Mouse (Mus musculus): ENCODE measurements around the gene Gm20431. TPM values are rescaled to one million over a fixed set of nuclear protein-coding genes. Genes with fewer than 3 reads are reported as not detected.

Gene Gm20431
- polyA plus RNA-seq, 1 experiment from 2014 or later: 4.9 TPM

GRCm38 (mm10) chr2:167659177-167659846, 2.0 kb downstream of the Gm20431 start:
- Histone ChIP-seq H3K4me1 (replicated peaks; ENCODE audit: control insufficient read depth, insufficient read depth, low read length) (peaks cover 35% of the 10 kb centered on the region), H3K27me3 (replicated peaks; ENCODE audit: control insufficient read depth, insufficient read depth, low read length) (peaks cover 7% of the 10 kb centered on the region), H3K9me3 (ENCODE audit: control insufficient read depth, low read length) (no peaks in the 10 kb centered on the region), H3K27ac (ENCODE audit: low read depth, low read length) (no peak overlapping the region), H3K9ac (ENCODE audit: low read depth, low read length) (peak overlapping the region; percentile 86; the same call in 1 of the 2 replicates), H3K4me2 (peak overlapping the region; percentile 99), H3K36me3 (ENCODE audit: control insufficient read depth, insufficient read depth, low read length) (peaks cover 6% of the 10 kb centered on the region; the same call in 1 of the 2 replicates), H3K4me3 (ENCODE audit: low read depth, low read length) (peak overlapping the region; percentile 86; the same call in 1 of the 2 replicates)
- 65% methylated on average over 10 of the region's 10 CpGs for WGBS
- ATAC-seq (replicated peaks; ENCODE audit: low FRiP score): no peak
- no peak for DNase-seq (ENCODE audit: low spot score)

GRCm38 (mm10) chr2:167658712-167659111, 2.6 kb downstream of the Gm20431 start:
- Histone ChIP-seq H3K27me3 (replicated peaks; ENCODE audit: control insufficient read depth, insufficient read depth, low read length) (peaks cover 7% of the 10 kb centered on the region), H3K4me3 (ENCODE audit: low read depth, low read length) (no peak overlapping the region), H3K4me2 (peak overlapping the region; percentile 5; the same call in 1 of the 2 replicates), H3K9ac (ENCODE audit: low read depth, low read length) (no peak overlapping the region), H3K27ac (ENCODE audit: low read depth, low read length) (no peak overlapping the region), H3K4me1 (replicated peaks; ENCODE audit: control insufficient read depth, insufficient read depth, low read length) (peaks cover 35% of the 10 kb centered on the region), H3K9me3 (ENCODE audit: control insufficient read depth, low read length) (no peaks in the 10 kb centered on the region), H3K36me3 (ENCODE audit: control insufficient read depth, insufficient read depth, low read length) (peaks cover 6% of the 10 kb centered on the region; the same call in 1 of the 2 replicates)
- WGBS: 74% methylated on average over 11 of the region's 11 CpGs
- ATAC-seq (replicated peaks; ENCODE audit: low FRiP score): no peak
- no peak for DNase-seq (ENCODE audit: low spot score)

GRCm38 (mm10) chr2:167657973-167658372, 3.3 kb downstream of the Gm20431 start:
- no peak overlapping the region for H3K4me2 ChIP-seq
- H3K27me3 ChIP-seq (replicated peaks; ENCODE audit: control insufficient read depth, insufficient read depth, low read length): peaks cover 7% of the 10 kb centered on the region
- no peak overlapping the region for H3K4me3 ChIP-seq (ENCODE audit: low read depth, low read length)
- H3K9ac ChIP-seq (ENCODE audit: low read depth, low read length): no peak overlapping the region
- no peak for DNase-seq (ENCODE audit: low spot score)
- 84% methylated on average over 4 of the region's 4 CpGs for WGBS
- ATAC-seq (replicated peaks; ENCODE audit: low FRiP score): no peak
- H3K36me3 ChIP-seq (ENCODE audit: control insufficient read depth, insufficient read depth, low read length): peaks cover 6% of the 10 kb centered on the region; the same call in 1 of the 2 replicates
- no peaks in the 10 kb centered on the region for H3K9me3 ChIP-seq (ENCODE audit: control insufficient read depth, low read length)
- H3K4me1 ChIP-seq (replicated peaks; ENCODE audit: control insufficient read depth, insufficient read depth, low read length): peaks cover 35% of the 10 kb centered on the region
- no peak overlapping the region for H3K27ac ChIP-seq (ENCODE audit: low read depth, low read length)

GRCm38 (mm10) chr2:167656629-167657478, 4.4 kb downstream of the Gm20431 start:
- H3K9ac ChIP-seq (ENCODE audit: low read depth, low read length): peak overlapping the region; percentile 3; the same call in 1 of the 2 replicates
- 59% methylated on average over 16 of the region's 16 CpGs for WGBS
- no peaks in the 10 kb centered on the region for H3K9me3 ChIP-seq (ENCODE audit: control insufficient read depth, low read length)
- ATAC-seq (replicated peaks; ENCODE audit: low FRiP score) (no peak), DNase-seq (ENCODE audit: low spot score) (no peak)
- H3K4me3 ChIP-seq (ENCODE audit: low read depth, low read length): 0 out of 2 replicates have a peak overlapping the region, but pooled peaks have one; percentile 1
- H3K36me3 ChIP-seq (ENCODE audit: control insufficient read depth, insufficient read depth, low read length): peaks cover 11% of the 10 kb centered on the region; the same call in 1 of the 2 replicates
- H3K4me2 ChIP-seq: peak overlapping the region; percentile 31
- peaks cover 29% of the 10 kb centered on the region for H3K4me1 ChIP-seq (replicated peaks; ENCODE audit: control insufficient read depth, insufficient read depth, low read length)
- peaks cover 7% of the 10 kb centered on the region; the same call in 1 of the 2 replicates for H3K27me3 ChIP-seq (replicated peaks; ENCODE audit: control insufficient read depth, insufficient read depth, low read length)
- H3K27ac ChIP-seq (ENCODE audit: low read depth, low read length): peak overlapping the region; percentile 25; the same call in 1 of the 2 replicates

- 93% methylated on average over 10 of the region's 10 CpGs for WGBS
- DNase-seq (ENCODE audit: low spot score) (no peak), ATAC-seq (replicated peaks; ENCODE audit: low FRiP score) (no peak)
These were observed 6.2 kb downstream of the Gm20431 start for GRCm38 (mm10) chr2:167654911-167655600.

GRCm38 (mm10) chr2:167652694-167653093, 8.6 kb downstream of the Gm20431 start:
- H3K36me3 ChIP-seq (ENCODE audit: control insufficient read depth, insufficient read depth, low read length): peaks cover 13% of the 10 kb centered on the region; the same call in 1 of the 2 replicates
- WGBS: 76% methylated on average over 7 of the region's 7 CpGs
- no peak for DNase-seq (ENCODE audit: low spot score)

More at GRCm38 (mm10) chr2:167654911-167655600, 6.2 kb downstream of the Gm20431 start:
- no peak overlapping the region for H3K4me2 ChIP-seq
- no peak overlapping the region for H3K9ac ChIP-seq (ENCODE audit: low read depth, low read length)
- H3K36me3 ChIP-seq (ENCODE audit: control insufficient read depth, insufficient read depth, low read length): peaks cover 14% of the 10 kb centered on the region; the same call in 1 of the 2 replicates
- peaks cover 18% of the 10 kb centered on the region for H3K4me1 ChIP-seq (replicated peaks; ENCODE audit: control insufficient read depth, insufficient read depth, low read length)
- H3K9me3 ChIP-seq (ENCODE audit: control insufficient read depth, low read length): no peaks in the 10 kb centered on the region
- no peak overlapping the region for H3K4me3 ChIP-seq (ENCODE audit: low read depth, low read length)
- no peak overlapping the region; the same call in 1 of the 2 replicates for H3K27ac ChIP-seq (ENCODE audit: low read depth, low read length)
- peaks cover 11% of the 10 kb centered on the region for H3K27me3 ChIP-seq (replicated peaks; ENCODE audit: control insufficient read depth, insufficient read depth, low read length)

GRCm38 (mm10) chr2:167651622-167652021, 9.7 kb downstream of the Gm20431 start:
- H3K9me3 ChIP-seq (ENCODE audit: control insufficient read depth, low read length): no peaks in the 10 kb centered on the region
- no peaks in the 10 kb centered on the region; the same call in 1 of the 2 replicates for H3K4me1 ChIP-seq (replicated peaks; ENCODE audit: control insufficient read depth, insufficient read depth, low read length)
- peaks cover 4% of the 10 kb centered on the region; the same call in 1 of the 2 replicates for H3K27me3 ChIP-seq (replicated peaks; ENCODE audit: control insufficient read depth, insufficient read depth, low read length)
- peaks cover 11% of the 10 kb centered on the region; the same call in 1 of the 2 replicates for H3K36me3 ChIP-seq (ENCODE audit: control insufficient read depth, insufficient read depth, low read length)
- no peak overlapping the region for H3K27ac ChIP-seq (ENCODE audit: low read depth, low read length)
- no peak overlapping the region for H3K4me2 ChIP-seq
- ATAC-seq (replicated peaks; ENCODE audit: low FRiP score): no peak
- H3K9ac ChIP-seq (ENCODE audit: low read depth, low read length): no peak overlapping the region
- 88% methylated on average over 9 of the region's 9 CpGs for WGBS
- H3K4me3 ChIP-seq (ENCODE audit: low read depth, low read length): no peak overlapping the region
- DNase-seq (ENCODE audit: low spot score): no peak

More at GRCm38 (mm10) chr2:167652694-167653093, 8.6 kb downstream of the Gm20431 start:
- H3K4me2 ChIP-seq: no peak overlapping the region
- H3K27me3 ChIP-seq (replicated peaks; ENCODE audit: control insufficient read depth, insufficient read depth, low read length): peaks cover 4% of the 10 kb centered on the region; the same call in 1 of the 2 replicates
- ATAC-seq (replicated peaks; ENCODE audit: low FRiP score): no peak
- H3K4me1 ChIP-seq (replicated peaks; ENCODE audit: control insufficient read depth, insufficient read depth, low read length): peaks cover 5% of the 10 kb centered on the region; the same call in 1 of the 2 replicates
- no peak overlapping the region for H3K9ac ChIP-seq (ENCODE audit: low read depth, low read length)
- no peak overlapping the region for H3K27ac ChIP-seq (ENCODE audit: low read depth, low read length)
- no peaks in the 10 kb centered on the region for H3K9me3 ChIP-seq (ENCODE audit: control insufficient read depth, low read length)
- no peak overlapping the region for H3K4me3 ChIP-seq (ENCODE audit: low read depth, low read length)

All from liver, embryonic 11.5 days (tissue).